Mouse (Mus musculus): ENCODE data around the gene Gm14410. TPM values are rescaled to one million over a fixed set of nuclear protein-coding genes. Genes with fewer than 3 reads are reported as not detected.

Gene Gm14410
- 8.4 TPM for polyA plus RNA-seq (2017; shearing (Covaris generic))

DNA sequence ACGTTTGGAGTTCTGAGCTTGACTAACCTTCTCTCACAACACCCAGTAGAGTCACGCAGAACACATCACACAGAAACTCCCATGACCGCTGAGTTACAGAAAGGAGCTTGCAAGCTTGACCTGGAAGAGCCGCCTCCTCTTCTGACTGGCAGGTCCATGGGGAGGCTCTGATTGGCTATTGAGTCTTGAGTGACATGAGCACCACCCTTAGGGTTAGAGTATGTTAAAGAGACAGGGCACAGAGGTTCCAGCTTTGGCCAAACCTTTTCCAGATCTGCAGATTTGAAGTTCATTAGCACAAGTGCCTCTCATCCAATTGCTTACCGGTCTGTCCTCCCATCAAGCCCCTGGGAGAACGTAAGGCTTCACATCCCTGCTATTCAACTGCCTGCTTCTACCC lies at the start of gene Gm14410:
Gene Gm14410 (minus strand): TSS at position 81 of the 400 bp plus-strand sequence.

Other genes starting within 250 kb of the Gm14410 start
- gene Gm14419, start 205.5 kb downstream of the Gm14410 start, polyA plus RNA-seq (2017; shearing (Covaris generic)): 3.5 TPM
- gene Gm14401, start 132.1 kb downstream of the Gm14410 start, polyA plus RNA-seq (2017; shearing (Covaris generic)): 0.34 TPM
- not detected for gene Gm14409, start 60.6 kb upstream of the Gm14410 start, polyA plus RNA-seq (2017; shearing (Covaris generic))
- gene Gm14412, start 117.9 kb upstream of the Gm14410 start, polyA plus RNA-seq (2017; shearing (Covaris generic)): not detected
- gene Gm14418, start 191.9 kb upstream of the Gm14410 start, polyA plus RNA-seq (2017; shearing (Covaris generic)): 0.87 TPM